Mouse (Mus musculus) embryonic facial prominence, embryonic 10.5 days (tissue): Measurements from ENCODE around the gene Prdm2. TPM values are rescaled to one million over a fixed set of nuclear protein-coding genes. Genes with fewer than 3 reads are reported as not detected.

Source experiments
- DNase-seq: peaks from one replicate; pipeline ENCODE4 v3.0.0-alpha.2; 2017; ENCODE audit warnings: low spot score
- H3K27ac ChIP-seq: fragments of 300-500 bp; sonication (generic); replicated peaks from 2 replicates; pipeline ENCODE4 v1.5.1; 2016; ENCODE audit warnings: mild to moderate bottlenecking
- H3K27me3 ChIP-seq: fragments of 300-500 bp; sonication (generic); replicated peaks from 2 replicates; pipeline ENCODE4 v1.6.1; 2016; ENCODE audit warnings: low read depth, mild to moderate bottlenecking; ENCODE audit not compliant: poor library complexity, severe bottlenecking
- H3K36me3 ChIP-seq: fragments of 300-500 bp; sonication (generic); replicated peaks from 2 replicates; pipeline ENCODE4 v1.6.1; 2016; ENCODE audit warnings: mild to moderate bottlenecking, moderate library complexity
- H3K4me1 ChIP-seq: fragments of 300-500 bp; sonication (generic); 2 replicates; pipeline ENCODE4 v1.6.1; 2016
- H3K4me3 ChIP-seq: fragments of 300-500 bp; sonication (generic); 2 replicates; pipeline ENCODE4 v1.5.1; 2016; ENCODE audit warnings: mild to moderate bottlenecking, moderate library complexity
- H3K9me3 ChIP-seq: fragments of 300-500 bp; sonication (generic); 2 replicates; pipeline ENCODE4 v1.6.1; 2016; ENCODE audit warnings: mild to moderate bottlenecking
- WGBS: fragments of 180-500 bp; shearing (Covaris S2); methylation state at CpG from one replicate; pipeline ENCODE4 v1.1.7; 2016; 5-methylcytosine and 5-hydroxymethylcytosine counted together
- polyA plus RNA-seq: library from polyadenylated mRNA; unstranded; fragments of >200 nt; fragmentation: Nextera tagmentation; extraction: Ambion mirVana; gene quantifications from 2 replicates; pipeline ENCODE4 v1.2.1, GENCODE M21; 2016

The Prdm2 gene
- polyA plus RNA-seq: 16.8 and 17.4 TPM in 2 replicates

DNA sequence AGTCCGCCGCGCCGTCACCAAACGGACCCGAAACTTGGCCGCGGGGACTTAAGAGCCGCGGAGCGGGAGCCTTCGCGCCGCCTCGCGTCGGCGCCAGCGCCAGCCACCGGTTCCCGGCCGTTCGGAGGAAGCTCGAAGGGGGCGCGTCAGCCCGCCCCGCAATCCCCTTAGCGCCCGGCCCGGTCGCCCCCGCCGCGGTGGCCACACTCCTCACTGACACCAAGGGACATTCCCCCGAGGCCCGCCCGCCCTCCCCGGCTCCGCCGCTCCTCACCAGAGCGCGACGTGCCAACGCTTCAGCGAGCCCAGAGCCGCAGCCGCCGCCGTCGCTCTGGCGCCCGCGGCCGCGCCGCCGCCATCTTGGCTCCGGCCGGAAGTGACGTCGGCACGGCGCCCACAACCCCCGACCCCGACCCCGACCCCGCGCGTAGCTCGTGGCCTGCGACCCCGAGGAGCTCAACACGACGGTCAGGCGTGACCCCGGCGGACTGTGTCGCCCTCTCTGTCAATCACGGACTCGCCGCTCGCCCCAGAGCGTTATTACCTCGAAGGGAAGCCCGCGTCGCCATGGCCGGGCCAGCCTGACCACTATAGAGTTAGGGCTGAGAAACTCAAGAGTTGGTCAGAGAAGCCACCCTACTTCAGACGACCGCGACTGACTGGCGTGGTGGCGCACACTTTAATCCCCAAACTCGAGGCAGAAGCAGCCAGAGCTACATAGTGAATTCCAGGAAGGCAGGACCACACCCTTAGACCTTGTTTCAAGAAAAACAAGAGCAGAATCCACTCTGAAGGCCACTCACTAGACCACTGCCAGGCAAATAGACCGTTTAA, at the start of gene Prdm2:
TSS of gene Prdm2 (minus strand) at position 655 of the 834 bp plus-strand sequence.
- Histone ChIP-seq H3K27me3 (no peaks in the 10 kb centered on the region), H3K36me3 (peaks cover 5% of the 10 kb centered on the region; the same call in 1 of the 2 replicates), H3K4me3 (peak within 1 kb of the TSS; percentile 93), H3K4me1 (peaks cover 21% of the 10 kb centered on the region), H3K9me3 (no peaks in the 10 kb centered on the region), H3K27ac (peak within 1 kb of the TSS; percentile 99)
- DNase-seq: peak; percentile 84
- 2% methylated on average over 96 of the region's 96 CpGs for WGBS

DNA sequence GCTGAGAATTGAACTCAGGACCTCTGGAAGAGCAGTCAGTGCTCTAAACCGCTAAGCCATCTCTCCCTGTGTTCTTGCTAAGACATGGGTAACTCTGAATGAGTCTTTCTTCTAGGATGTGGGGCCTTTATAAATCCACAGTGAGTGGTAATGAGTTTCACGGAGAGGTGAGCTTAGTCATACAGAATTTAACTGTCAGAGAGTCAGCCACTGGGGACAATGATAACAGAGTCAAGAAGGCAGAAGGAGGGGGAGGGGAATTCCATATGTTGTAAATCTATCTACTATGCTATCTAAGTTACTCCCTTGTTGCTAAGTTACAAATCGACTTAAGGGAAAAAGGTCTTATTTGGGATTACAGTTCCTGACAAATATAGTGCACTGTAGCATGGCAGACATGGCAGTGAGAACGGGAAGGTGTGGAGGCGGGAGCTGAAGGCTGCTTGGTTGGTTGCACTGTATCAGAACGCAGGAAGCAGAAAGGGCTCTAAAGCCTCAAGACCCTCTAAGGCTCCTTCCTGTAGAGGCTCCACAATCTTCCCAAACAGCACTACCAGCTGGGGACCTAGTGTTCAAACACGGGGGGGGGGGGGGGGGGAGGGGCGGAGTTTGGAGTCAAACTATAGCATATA, 47.0 kb upstream of the Prdm2 start:
- Histone ChIP-seq H3K27me3 (0 out of 2 replicates have a peak, but pooled peaks cover 3% of the 10 kb centered on the region), H3K27ac (no peak overlapping the region), H3K36me3 (no peaks in the 10 kb centered on the region), H3K9me3 (no peaks in the 10 kb centered on the region), H3K4me3 (no peak overlapping the region), H3K4me1 (peaks cover 20% of the 10 kb centered on the region)
- DNase-seq: no peak
- WGBS: 67% methylated on average over 8 of the region's 8 CpGs

DNA sequence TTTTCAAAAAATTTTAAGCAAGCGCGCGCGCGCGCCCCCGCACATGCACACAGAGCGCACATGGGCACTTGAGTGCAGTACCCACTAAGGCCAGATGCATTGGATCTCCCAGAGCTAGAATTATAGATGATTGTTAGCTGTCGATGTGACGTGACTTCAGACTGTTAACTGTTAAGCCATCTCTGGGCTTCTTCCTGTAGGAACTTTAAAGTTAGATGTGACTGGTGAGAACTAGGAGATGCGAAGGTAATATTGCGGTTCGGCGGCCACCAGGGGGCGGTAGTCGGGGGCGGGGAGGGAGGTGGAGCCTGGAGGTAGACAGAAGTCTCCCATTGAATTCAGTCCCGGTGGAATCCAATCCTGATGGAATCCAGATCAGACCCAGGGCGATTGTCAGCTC, 45.7 kb upstream of the Prdm2 start:
- Histone ChIP-seq H3K27me3 (0 out of 2 replicates have a peak, but pooled peaks cover 3% of the 10 kb centered on the region), H3K4me1 (peaks cover 20% of the 10 kb centered on the region), H3K27ac (no peak overlapping the region), H3K9me3 (no peaks in the 10 kb centered on the region), H3K36me3 (no peaks in the 10 kb centered on the region), H3K4me3 (peak overlapping the region; percentile 27; the same call in 1 of the 2 replicates)
- DNase-seq: peak; percentile 90
- 36% methylated on average over 19 of the region's 19 CpGs for WGBS

DNA sequence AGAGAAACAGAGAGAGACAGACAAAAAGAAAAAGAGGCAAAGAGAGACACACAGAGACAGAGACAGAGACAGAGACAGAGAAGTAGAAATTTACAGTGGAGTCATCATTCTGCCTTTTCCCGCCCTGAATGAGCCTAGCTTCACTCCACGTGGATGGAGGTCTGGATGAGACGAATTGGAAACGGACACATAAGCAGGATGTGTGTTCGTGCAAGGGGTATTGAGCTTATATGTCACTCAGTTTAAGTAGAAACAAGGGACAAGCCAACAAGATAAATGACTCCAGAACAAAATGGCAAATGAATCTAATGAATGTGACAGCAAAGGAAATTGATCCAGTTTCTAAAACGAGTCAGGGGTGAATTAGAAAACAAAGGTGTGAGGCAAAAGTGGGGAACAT, 45.2 kb upstream of the Prdm2 start:
- WGBS: 62% methylated on average over 6 of the region's 6 CpGs
- DNase-seq: no peak

DNA sequence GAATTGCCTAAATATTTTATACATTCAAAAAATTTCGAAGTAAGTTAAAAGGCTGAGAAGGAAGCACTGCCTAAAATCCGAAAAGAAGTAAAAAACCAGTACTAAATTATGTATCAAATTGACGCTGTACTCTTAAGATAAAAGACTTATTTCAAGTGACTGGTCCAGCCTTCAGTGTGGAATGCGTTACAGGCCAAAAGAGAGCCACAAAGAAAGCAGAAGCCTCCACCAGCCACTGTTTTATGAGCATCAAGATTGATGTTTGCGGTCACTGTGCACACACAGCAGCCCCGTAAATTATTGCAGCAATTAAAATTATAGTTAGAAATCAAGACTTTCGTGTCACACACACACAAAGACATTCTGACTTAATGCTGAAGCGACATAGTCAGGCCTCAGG, 42.7 kb upstream of the Prdm2 start:
- Histone ChIP-seq H3K36me3 (no peaks in the 10 kb centered on the region), H3K9me3 (peaks cover 9% of the 10 kb centered on the region; the same call in 1 of the 2 replicates), H3K4me1 (peaks cover 15% of the 10 kb centered on the region), H3K27ac (no peak overlapping the region), H3K4me3 (no peak overlapping the region), H3K27me3 (0 out of 2 replicates have a peak, but pooled peaks cover 3% of the 10 kb centered on the region)
- WGBS: 87% methylated on average over 8 of the region's 8 CpGs
- no peak for DNase-seq

More for the DNA sequence above, 45.2 kb upstream of the Prdm2 start:
- no peak overlapping the region for H3K4me3 ChIP-seq
- H3K4me1 ChIP-seq: peaks cover 20% of the 10 kb centered on the region
- H3K27ac ChIP-seq: no peak overlapping the region
- H3K27me3 ChIP-seq: 0 out of 2 replicates have a peak, but pooled peaks cover 3% of the 10 kb centered on the region
- peaks cover 3% of the 10 kb centered on the region; the same call in 1 of the 2 replicates for H3K9me3 ChIP-seq
- no peaks in the 10 kb centered on the region for H3K36me3 ChIP-seq

DNA sequence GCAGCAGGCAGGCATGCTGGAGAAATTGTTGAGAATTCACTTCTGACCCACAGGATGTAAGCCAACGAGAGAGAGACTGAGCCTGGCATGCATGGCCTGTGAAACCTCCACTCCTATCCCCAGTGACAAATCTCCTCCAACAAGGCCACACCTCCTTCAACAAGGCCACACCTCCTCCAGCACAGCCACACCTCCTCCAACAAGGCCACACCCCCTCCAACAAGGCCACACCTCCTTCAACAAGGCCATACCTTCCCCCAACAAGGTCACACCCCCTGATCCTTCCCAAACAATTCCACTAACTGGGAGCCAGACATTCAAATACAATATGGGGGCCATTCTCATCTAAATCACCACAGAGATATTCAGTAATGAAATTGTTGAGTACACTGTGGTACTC, 40.6 kb upstream of the Prdm2 start:
- 0 out of 2 replicates have a peak, but pooled peaks cover 3% of the 10 kb centered on the region for H3K27me3 ChIP-seq
- no peak overlapping the region for H3K27ac ChIP-seq
- no peak overlapping the region for H3K4me3 ChIP-seq
- H3K36me3 ChIP-seq: no peaks in the 10 kb centered on the region
- peaks cover 2% of the 10 kb centered on the region for H3K4me1 ChIP-seq
- DNase-seq: no peak
- H3K9me3 ChIP-seq: peaks cover 9% of the 10 kb centered on the region; the same call in 1 of the 2 replicates
- 82% methylated on average over 1 of the region's 1 CpGs for WGBS

DNA sequence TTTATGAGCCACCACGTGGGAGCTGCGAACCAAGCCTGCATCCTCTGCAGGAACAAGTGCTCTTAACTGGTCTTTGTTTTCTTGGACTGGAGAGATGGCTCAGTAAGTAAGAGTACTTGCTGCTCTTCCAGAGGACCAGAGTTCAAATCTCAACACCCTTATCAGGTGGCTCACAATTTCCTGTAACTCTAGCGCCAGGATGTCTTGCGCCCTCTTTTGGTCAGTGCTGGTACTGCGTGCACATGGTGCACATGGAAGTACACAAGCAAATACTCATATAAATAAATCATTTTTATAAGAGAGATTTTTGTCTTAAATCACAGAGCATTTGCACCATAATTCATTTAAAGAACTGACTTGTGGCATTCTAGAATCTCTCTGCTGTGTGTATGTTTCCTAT, 35.3 kb upstream of the Prdm2 start:
- no peaks in the 10 kb centered on the region for H3K4me1 ChIP-seq
- no peaks in the 10 kb centered on the region for H3K27me3 ChIP-seq

DNA sequence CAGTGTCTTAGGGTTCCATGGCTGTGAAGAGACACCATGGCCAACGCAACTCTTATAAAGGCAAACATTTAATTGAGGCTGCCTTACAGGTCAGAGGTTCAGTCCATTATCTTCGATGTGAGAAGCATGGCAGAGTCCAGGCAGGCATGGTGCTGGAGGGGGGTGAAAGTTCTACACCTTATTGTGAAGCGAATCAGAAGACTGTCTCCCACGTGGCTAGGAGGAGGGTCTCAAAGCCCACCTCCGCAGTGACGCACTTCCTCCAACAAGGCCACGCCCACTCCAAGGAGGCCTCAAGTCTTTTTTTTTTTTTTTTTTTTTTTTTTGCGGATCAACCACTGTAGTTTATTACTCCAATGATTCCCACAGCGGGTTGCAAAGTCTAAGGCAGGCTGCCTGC, 28.5 kb upstream of the Prdm2 start:
- Histone ChIP-seq H3K4me3 (no peak overlapping the region), H3K27ac (no peak overlapping the region), H3K36me3 (no peaks in the 10 kb centered on the region), H3K9me3 (no peaks in the 10 kb centered on the region), H3K4me1 (peaks cover 4% of the 10 kb centered on the region; the same call in 1 of the 2 replicates), H3K27me3 (no peaks in the 10 kb centered on the region)
- no peak for DNase-seq
- 83% methylated on average over 9 of the region's 9 CpGs for WGBS

More for the DNA sequence above, 35.3 kb upstream of the Prdm2 start:
- Histone ChIP-seq H3K36me3 (no peaks in the 10 kb centered on the region), H3K27ac (no peak overlapping the region), H3K4me3 (no peak overlapping the region), H3K9me3 (0 out of 2 replicates have a peak, but pooled peaks cover 6% of the 10 kb centered on the region)
- WGBS: 75% methylated on average over 5 of the region's 5 CpGs
- no peak for DNase-seq

DNA sequence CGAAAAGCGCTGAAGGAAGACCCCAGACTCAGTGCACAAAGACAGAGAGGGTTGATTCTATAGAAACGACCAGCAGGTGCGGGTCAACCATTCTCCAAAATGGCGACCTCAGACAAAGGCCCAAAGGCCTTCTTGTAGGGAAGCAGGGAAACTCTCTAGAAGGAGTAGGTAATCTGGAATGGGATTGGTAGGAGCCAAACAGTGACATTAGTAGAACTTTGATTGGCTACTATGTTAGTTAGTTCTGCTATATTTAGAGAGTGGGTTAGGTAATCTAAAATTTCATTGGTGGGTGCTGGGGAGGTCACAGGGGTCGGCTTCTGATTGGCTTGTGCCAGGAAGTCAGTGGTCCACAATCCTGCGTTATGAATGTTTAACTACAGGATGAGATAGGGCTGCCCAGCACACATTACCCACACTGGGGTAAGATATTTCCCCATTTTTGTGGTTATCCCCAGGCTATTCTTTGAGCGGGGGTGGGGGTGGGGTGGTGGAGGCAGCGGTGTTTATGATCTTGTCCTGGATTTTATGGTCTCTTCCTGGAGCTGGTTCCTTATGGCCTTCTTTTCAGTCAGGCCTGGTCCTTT, 26.9 kb upstream of the Prdm2 start:
- Histone ChIP-seq H3K9me3 (no peaks in the 10 kb centered on the region), H3K27me3 (no peaks in the 10 kb centered on the region), H3K4me1 (peaks cover 4% of the 10 kb centered on the region; the same call in 1 of the 2 replicates), H3K36me3 (no peaks in the 10 kb centered on the region), H3K27ac (no peak overlapping the region), H3K4me3 (no peak overlapping the region)
- WGBS: 92% methylated on average over 9 of the region's 9 CpGs
- no peak for DNase-seq

DNA sequence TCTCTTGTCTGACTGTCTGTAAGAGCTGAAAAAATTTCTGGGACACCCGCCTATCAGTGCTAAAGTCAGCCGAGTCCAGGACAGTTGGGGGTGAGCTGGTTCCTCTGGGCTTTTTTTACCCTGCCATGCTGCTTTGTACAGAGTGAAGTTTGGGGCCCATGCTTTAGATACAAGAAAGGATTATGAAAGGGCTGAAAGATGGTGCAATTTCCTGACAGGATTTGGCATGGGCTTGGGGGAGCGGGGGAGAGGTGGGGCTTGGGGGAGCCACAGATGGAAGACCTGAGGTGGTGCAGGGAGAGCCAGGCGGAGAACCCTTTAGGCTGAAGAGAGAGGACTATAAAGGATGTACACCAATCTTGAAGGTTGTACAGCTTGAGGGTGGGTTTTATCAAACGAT, 26.3 kb upstream of the Prdm2 start:
- Histone ChIP-seq H3K27me3 (no peaks in the 10 kb centered on the region), H3K9me3 (peaks cover 5% of the 10 kb centered on the region; the same call in 1 of the 2 replicates), H3K4me3 (no peak overlapping the region), H3K27ac (no peak overlapping the region), H3K4me1 (peaks cover 4% of the 10 kb centered on the region; the same call in 1 of the 2 replicates), H3K36me3 (no peaks in the 10 kb centered on the region)
- WGBS: 88% methylated on average over 5 of the region's 5 CpGs
- DNase-seq: no peak

DNA sequence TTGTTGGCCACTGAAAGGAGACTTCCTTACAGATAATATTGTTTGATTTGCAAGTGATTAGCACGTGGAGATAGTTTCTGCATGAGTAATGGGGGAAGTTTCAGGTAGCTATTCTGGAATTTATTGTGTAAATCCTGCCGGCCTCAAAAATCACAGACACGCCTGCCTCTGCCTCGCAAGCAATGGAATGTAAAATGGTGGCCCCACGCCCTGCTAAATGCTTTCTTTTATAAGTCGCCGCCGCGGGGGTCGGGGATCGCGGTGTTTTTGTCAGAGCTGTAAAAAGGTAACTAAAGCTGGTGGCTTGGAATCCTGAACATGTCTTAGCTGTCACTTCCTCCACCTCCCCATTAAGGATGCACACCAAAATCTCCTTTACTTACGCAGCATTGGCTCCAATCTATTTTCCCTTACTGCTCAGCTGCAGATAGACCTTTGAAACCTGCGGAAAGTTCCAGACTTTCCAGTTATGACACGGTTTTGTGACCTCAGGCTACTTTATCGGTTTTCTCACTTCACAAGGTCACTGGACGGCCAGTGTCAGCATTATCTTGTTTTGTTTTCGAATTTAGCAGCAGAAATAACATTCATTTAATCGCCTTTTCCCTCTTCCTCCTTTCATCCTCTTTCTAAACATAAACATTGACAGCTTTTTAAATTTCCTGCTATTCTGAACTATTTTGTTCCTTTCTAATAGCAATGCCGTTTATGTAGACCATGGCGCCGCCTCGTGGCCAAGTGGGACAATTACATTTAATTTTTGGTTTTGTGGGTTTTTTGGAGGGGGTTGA, 25.6 kb upstream of the Prdm2 start:
- no peaks in the 10 kb centered on the region for H3K27me3 ChIP-seq
- no peak overlapping the region for H3K4me3 ChIP-seq
- H3K9me3 ChIP-seq: peaks cover 5% of the 10 kb centered on the region; the same call in 1 of the 2 replicates
- H3K4me1 ChIP-seq: peaks cover 4% of the 10 kb centered on the region; the same call in 1 of the 2 replicates
- no peak overlapping the region for H3K27ac ChIP-seq
- peak; percentile 55 for DNase-seq
- no peaks in the 10 kb centered on the region for H3K36me3 ChIP-seq
- WGBS: 30% methylated on average over 23 of the region's 23 CpGs
